Mouse (Mus musculus): ENCODE data around the gene S100a6.

DNA sequence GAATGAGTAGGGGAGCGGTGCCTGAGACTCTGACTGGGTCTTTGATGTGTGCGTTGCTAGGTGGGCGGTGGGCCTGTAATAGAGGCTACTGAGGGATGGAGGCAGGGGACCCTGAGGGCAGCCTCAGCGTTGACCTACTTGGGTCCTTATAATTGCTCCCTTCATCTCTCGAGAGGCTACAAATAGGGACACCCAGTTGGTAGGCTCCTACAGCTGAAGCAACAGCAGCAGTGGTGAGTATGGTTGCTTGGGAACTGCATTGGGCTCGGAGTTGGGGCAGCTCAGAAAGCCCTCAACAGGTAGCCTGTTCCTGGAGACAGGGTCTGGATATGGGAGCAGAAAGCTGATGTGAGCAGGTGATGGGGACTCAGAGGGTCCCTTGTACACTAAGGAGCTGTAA, 12.6 kb upstream of the S100a6 start:
- TF ChIP-seq CTCF (IDR thresholded peaks at IDR 0.05; ENCODE audit: extremely low read depth, insufficient read depth, insufficient read length, insufficient replicate concordance), result no peak
- no peak for TF ChIP-seq POLR2A (IDR thresholded peaks at IDR 0.05; ENCODE audit: low read depth, low read length)

Data from spleen, adult 2 months (tissue).